Mouse (Mus musculus) megakaryocyte, adult 5-6 weeks (primary cell): ENCODE data around the gene Hyal1. TPM values are rescaled to one million over a fixed set of nuclear protein-coding genes. Genes with fewer than 3 reads are reported as not detected.
"Not testable (repeated sequence)": the region's sequence is repeated elsewhere in the genome, so short reads cannot be mapped to it uniquely, and the experiment has no call there.

Experiments used
- ATAC-seq: 2 replicates; pipeline ENCODE4 v1.8.0; 2016; ENCODE audit warnings: mild to moderate bottlenecking, inconsistent platforms; ENCODE audit not compliant: poor library complexity, severe bottlenecking
- total RNA-seq, 2 experiments: library from RNA; stranded (forward) in 1 of 2; stranded (reverse) in 1 of 2; fragments of 153-499, 151-499 nt in 1 of 2; fragments of 221-1000, 200-1000 nt in 1 of 2; gene quantifications; 2 replicates each; pipeline versions ENCODE4 v1.2.3 to v1.2.4; 2015 to 2017

The Hyal1 gene
- total RNA-seq, 2 experiments from 2014 or later: 0.38 to 0.99 TPM

DNA sequence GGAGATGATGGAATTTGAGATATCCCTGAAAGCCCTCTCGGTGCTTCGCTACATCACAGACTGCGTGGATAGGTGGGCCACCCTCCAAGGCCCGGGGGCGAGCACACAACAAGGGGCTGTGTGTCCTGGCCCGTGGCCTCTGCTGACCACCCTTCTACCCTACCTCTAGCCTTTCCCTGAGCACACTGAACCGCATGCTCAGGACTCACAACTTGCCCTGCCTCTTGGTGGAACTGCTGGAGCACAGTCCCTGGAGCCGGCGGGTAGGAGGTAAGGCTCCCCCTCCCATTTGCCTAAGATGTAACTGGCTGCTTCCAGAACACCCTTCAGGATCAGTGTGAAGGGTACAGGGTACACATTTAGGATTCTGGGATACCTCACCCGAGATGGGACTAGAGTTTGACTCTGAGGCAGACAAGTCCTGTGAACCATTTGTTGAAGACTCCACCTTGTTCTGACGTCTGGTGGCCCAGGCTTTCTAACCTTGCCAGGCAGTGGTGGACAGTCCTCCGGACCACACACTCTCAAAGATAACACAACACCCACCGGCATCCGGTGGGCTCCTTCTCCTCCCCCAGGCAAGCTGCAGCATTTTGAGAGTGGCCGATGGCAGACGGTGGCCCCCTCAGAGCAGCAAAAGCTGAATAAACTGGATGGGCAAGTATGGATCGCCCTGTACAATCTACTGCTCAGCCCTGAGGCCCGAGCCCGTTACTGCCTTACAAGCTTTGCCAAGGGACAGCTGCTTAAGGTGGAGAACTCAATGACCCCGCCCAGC, 27.2 kb upstream of the Hyal1 start:
- no peak for ATAC-seq

DNA sequence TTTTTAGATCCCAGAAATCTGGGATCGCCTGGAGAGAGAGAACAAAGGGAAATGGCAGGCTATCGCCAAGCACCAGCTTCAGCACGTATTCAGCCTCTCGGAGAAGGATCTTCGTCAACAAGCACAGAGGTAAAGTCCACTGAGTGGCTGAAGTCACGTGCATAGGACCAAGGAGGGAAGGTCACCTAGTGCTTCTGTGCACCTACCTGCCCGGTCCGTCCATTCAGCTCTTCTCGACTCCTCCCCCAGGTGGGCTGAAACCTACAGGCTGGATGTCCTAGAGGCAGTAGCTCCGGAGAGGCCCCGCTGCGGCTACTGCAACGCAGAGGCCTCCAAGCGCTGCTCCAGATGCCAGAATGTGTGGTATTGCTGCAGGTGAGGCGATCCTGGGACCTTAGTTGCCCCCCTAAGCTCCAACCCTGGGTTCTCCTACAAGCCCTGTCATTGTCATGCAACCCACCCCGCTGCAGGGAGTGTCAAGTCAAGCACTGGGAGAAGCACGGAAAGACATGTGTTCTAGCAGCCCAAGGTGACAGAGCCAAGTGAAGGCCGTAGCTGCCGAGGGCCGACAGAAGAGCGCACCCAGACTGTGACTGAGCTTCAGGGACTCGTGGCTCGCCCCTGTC, 26.1 kb upstream of the Hyal1 start:
- ATAC-seq: no peak

GRCm38 (mm10) chr9:107551117-107551889, 25.4 kb upstream of the Hyal1 start, which contains the start of gene Rassf1:
TSS of gene Rassf1 (plus strand) at chr9:107551555.
- ATAC-seq: peak; percentile 25

GRCm38 (mm10) chr9:107551890-107552355, 24.8 kb upstream of the Hyal1 start:
- no peak for ATAC-seq

- no peak for ATAC-seq
These were observed 23.9 kb upstream of the Hyal1 start for GRCm38 (mm10) chr9:107552690-107553393.

GRCm38 (mm10) chr9:107553541-107554318, 23.0 kb upstream of the Hyal1 start:
- ATAC-seq: no peak

GRCm38 (mm10) chr9:107554319-107554825, 22.4 kb upstream of the Hyal1 start:
- ATAC-seq: peak; percentile 78

- peak; percentile 31 for ATAC-seq
These were observed 21.7 kb upstream of the Hyal1 start for GRCm38 (mm10) chr9:107555031-107555457.

- ATAC-seq: no peak
These were observed 21.0 kb upstream of the Hyal1 start for GRCm38 (mm10) chr9:107555701-107556100.

DNA sequence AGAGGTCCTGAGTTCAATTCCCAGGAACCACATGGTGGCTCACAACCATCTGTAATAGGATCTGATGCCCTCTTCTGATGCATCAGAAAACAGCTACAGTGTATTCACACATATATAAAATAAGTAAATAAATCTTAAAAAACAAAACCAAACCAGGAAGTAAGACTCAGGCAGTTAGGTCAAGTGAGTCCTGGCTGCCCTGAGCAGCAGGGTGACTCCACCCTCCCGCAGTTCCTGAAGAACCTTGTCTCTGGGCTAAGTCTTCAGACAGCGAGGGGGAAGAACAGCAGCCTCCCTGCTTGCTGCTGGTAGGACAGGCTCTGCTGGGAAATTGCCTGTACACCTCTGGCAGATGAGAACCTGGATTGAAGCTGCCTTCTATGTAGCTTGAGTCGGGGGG, 20.4 kb upstream of the Hyal1 start:
- peak; percentile 17; the same call in 1 of the 2 replicates for ATAC-seq

GRCm38 (mm10) chr9:107563029-107563581, 13.6 kb upstream of the Hyal1 start, which contains the start of gene Tusc2:
TSS of gene Tusc2 (plus strand) at chr9:107563255.
- peak; percentile 98 for ATAC-seq

DNA sequence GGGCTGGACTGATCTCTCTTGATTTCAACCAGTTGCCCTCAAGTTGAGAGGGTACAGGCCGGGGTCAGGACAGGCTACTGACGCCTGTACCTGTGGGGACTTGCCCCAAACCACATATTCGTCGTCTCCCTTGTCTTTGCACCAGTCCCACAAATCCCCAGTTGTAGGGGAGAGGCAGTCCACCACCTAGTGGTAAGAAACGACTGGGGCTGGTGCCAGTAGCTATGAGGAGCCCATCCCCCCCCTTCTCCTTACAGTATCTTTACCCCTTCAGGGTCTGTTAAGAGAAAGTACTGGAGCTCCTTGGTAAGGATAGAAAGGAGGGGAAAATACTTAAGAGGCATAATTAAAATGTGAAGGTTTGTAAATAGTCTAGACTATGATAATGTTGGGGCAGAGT, 11.2 kb upstream of the Hyal1 start:
- ATAC-seq: not testable (repeated sequence)

- ATAC-seq: peak; percentile 28; the same call in 1 of the 2 replicates
These were observed 10.6 kb upstream of the Hyal1 start for GRCm38 (mm10) chr9:107566041-107566709.

DNA sequence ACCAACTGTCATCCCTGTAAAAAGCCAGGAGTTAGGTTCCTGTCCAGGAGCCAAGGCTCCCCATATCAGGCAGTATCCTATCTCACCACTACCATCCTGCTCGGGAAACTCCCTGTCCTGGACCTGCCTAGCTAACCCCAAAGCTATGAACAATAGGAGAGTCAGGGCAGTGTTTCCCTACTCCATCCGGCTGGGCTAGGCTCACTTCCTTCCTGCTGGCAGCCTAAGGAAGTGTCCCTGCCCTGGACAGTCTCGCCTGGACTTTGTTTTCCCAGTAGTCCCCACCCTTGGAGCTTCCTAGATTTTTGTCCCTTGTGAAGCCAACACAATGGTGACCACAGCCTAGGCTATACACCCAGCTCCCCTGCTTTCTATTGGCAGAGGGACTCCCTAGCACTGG, 9.9 kb upstream of the Hyal1 start:
- ATAC-seq: no peak

DNA sequence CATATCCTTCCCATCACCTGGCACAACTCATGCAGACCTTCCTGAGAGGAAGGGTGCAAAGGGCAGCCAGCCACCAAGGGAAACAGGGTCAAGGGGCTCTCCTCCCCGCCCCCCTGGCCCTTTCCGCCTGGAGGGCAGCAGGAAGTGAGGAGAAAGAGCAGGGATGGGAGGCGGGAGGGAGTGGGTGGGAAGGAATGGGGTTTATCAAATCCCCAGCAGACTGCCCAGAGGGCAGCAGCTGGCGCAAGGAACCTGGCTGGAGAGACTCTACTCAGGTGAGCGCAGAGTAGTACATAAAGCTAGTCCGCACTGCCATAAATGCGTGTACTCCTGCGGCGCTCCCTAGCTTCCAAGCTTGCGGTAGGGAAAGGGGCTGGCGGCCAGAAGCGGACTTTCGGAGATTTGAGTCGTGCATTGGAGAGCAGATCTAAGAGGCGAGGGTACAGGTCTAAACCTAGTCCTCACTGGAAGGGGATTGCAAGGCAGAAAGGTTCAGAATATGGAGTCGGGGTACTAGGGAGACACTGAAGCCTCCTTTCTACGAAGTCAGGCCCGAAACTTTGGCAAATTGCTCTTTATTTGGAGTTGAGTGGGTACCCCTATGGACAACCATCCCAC, 8.9 kb upstream of the Hyal1 start, which contains the start of gene Hyal2:
Gene Hyal2 (plus strand): TSS at position 244 of the 618 bp plus-strand sequence.
- no peak for ATAC-seq

- peak; percentile 81 for ATAC-seq
These were observed 8.1 kb upstream of the Hyal1 start for GRCm38 (mm10) chr9:107568331-107569261.

- ATAC-seq: peak; percentile 20
These were observed 7.5 kb upstream of the Hyal1 start for GRCm38 (mm10) chr9:107569270-107569669.
